Mouse (Mus musculus) mouse embryonic stem cell (cell line): ENCODE results near the gene Zcchc24.
"Not testable (repeated sequence)": the region's sequence is repeated elsewhere in the genome, so short reads cannot be mapped to it uniquely, and the experiment has no call there.

Experiments
- in situ Hi-C, 2 experiments: fragments of 300-500 bp; cut with MboI; formaldehyde crosslinking; loops; 1 replicate in 1 of 2; 3 replicates in 1 of 2; pipeline ENCODE4 v1.14.3; 2019 to 2020; ENCODE audit warnings: low sequenced_read_pairs in 2 of 2, low pct_unique_long_range_greater_than_20kb in 1 of 2, mixed read lengths in 1 of 2; ENCODE audit not compliant: unreplicated experiment in 1 of 2

Zcchc24 gene

GRCm38 (mm10) chr14:25768915-25769625, at the start of gene Zcchc24:
Gene Zcchc24 (minus strand): TSS chr14:25769039.
- in situ Hi-C loops, result no loop called here

- in situ Hi-C loops, result no loop called here
Measured at GRCm38 (mm10) chr14:25816416-25816815, 47.6 kb upstream of the Zcchc24 start.

- in situ Hi-C loops, result no loop called here
Measured at GRCm38 (mm10) chr14:25814140-25814539, 45.3 kb upstream of the Zcchc24 start.

GRCm38 (mm10) chr14:25811026-25811425, 42.2 kb upstream of the Zcchc24 start:
- in situ Hi-C loops, result not testable (repeated sequence)

GRCm38 (mm10) chr14:25806561-25806960, 37.7 kb upstream of the Zcchc24 start:
- in situ Hi-C loops, result loop anchor here in 1 of 2 experiments (10.0 kb wide), 1 partner anchor 52 kb away; no protein-coding TSS in a partner anchor

- in situ Hi-C loops, result loop anchor here in 1 of 2 experiments (10.0 kb wide), 1 partner anchor 51 kb away; no protein-coding TSS in a partner anchor
Measured at GRCm38 (mm10) chr14:25805871-25806270, 37.0 kb upstream of the Zcchc24 start.

- in situ Hi-C loops, result loop anchor here in 1 of 2 experiments (10.0 kb wide), 1 partner anchor 49 kb away; no protein-coding TSS in a partner anchor
Measured at GRCm38 (mm10) chr14:25803246-25803809, 34.5 kb upstream of the Zcchc24 start.

GRCm38 (mm10) chr14:25802511-25802910, 33.7 kb upstream of the Zcchc24 start:
- in situ Hi-C loops, result loop anchor here in 1 of 2 experiments (10.0 kb wide), 1 partner anchor 48 kb away; no protein-coding TSS in a partner anchor

- in situ Hi-C loops, result loop anchor here in 1 of 2 experiments (10.0 kb wide), 1 partner anchor 46 kb away; no protein-coding TSS in a partner anchor
Measured at GRCm38 (mm10) chr14:25800166-25800960, 31.5 kb upstream of the Zcchc24 start.

- in situ Hi-C loops, result no loop called here
Measured at GRCm38 (mm10) chr14:25796619-25797018, 27.8 kb upstream of the Zcchc24 start.

GRCm38 (mm10) chr14:25795561-25796174, 26.8 kb upstream of the Zcchc24 start:
- in situ Hi-C loops, result no loop called here

- in situ Hi-C loops, result no loop called here
Measured at GRCm38 (mm10) chr14:25795067-25795466, 26.2 kb upstream of the Zcchc24 start.

- in situ Hi-C loops, result no loop called here
Measured at GRCm38 (mm10) chr14:25794331-25794730, 25.5 kb upstream of the Zcchc24 start.

GRCm38 (mm10) chr14:25790768-25791302, 22.0 kb upstream of the Zcchc24 start:
- in situ Hi-C loops, result no loop called here

- in situ Hi-C loops, result no loop called here
Measured at GRCm38 (mm10) chr14:25789946-25790345, 21.1 kb upstream of the Zcchc24 start.

GRCm38 (mm10) chr14:25789207-25789606, 20.4 kb upstream of the Zcchc24 start:
- in situ Hi-C loops, result no loop called here

GRCm38 (mm10) chr14:25788201-25788600, 19.4 kb upstream of the Zcchc24 start:
- in situ Hi-C loops, result no loop called here

- in situ Hi-C loops, result no loop called here
Measured at GRCm38 (mm10) chr14:25787387-25787910, 18.6 kb upstream of the Zcchc24 start.
